Mouse (Mus musculus): ENCODE results near the gene Tbc1d4. TPM values are rescaled to one million over a fixed set of nuclear protein-coding genes. Genes with fewer than 3 reads are reported as not detected.

The Tbc1d4 gene
- total and polyA plus RNA-seq, 2 experiments from 2014 or later: 6.9 to 14.7 TPM

DNA sequence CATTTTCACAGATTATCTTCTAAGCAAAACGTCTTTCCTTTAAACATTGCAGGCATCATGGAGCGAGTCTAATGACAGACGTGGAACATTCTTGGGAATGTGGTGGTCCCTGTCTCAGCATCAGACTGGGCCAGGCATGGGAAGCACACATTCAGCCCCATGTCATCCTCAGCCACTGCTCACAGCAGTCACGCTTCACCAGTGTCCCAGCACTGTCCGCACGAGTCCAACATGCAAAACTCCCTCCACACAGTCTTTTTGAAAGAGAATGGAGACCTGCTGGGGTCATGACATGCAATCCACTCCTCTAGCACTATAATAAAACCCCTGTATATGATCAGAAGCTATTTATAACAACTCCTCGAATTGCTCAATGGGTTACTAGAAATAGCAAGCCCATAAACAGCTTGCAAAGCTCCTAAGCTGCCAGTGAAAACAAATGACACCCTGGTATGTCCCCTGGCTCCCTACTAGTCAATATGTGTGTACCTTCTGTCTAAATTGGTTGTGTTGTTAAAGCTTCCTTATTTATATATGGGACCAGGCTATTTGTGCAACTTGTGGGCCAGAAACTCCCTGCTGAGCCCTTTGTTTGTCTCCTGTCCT is 76.8 kb downstream of the Tbc1d4 start:
- DNase-seq (no peak), ATAC-seq (no peak)
- Histone ChIP-seq H3K36me3 (ENCODE audit: insufficient read depth) (no peaks in the 10 kb centered on the region), H3K4me1 (ENCODE audit: insufficient read depth) (no peaks in the 10 kb centered on the region), H3K9ac (no peak overlapping the region), H3K4me2 (ENCODE audit: low read depth) (no peak overlapping the region), H3K9me3 (ENCODE audit: low read length) (no peaks in the 10 kb centered on the region), H3K27me3 (ENCODE audit: insufficient read depth, low read length) (no peaks in the 10 kb centered on the region), H3K4me3 (ENCODE audit: low read depth, low read length) (no peak overlapping the region), H3K27ac (ENCODE audit: low read depth, low read length) (no peak overlapping the region)
- TF ChIP-seq CTCF (IDR thresholded peaks at IDR 0.05; ENCODE audit: low read depth): no peak
- WGBS: 64% methylated on average over 7 of the region's 7 CpGs

DNA sequence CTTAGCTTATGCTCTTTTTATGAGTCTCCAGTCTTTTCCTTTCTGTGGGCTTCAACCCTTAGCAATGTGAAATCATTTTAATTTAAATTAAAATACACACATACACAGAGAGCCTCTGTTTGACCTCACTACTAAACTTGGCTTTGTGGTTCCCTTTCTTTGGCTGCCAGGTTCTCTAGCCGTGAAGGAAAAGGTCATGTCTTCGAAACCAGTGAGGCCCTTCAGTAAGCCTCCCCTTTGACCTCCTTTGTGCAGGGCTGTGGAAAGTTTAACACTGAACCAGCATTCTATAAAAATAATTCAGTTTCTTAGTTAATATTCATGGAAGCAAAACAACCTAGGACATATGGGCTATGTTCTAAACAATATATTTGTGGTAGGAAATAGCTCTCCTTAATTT is 78.5 kb downstream of the Tbc1d4 start:
- Histone ChIP-seq H3K9ac (no peak overlapping the region), H3K9me3 (ENCODE audit: low read length) (no peaks in the 10 kb centered on the region), H3K4me1 (ENCODE audit: insufficient read depth) (no peaks in the 10 kb centered on the region), H3K4me3 (ENCODE audit: low read depth, low read length) (no peak overlapping the region), H3K27me3 (ENCODE audit: insufficient read depth, low read length) (no peaks in the 10 kb centered on the region), H3K36me3 (ENCODE audit: insufficient read depth) (no peaks in the 10 kb centered on the region), H3K27ac (ENCODE audit: low read depth, low read length) (no peak overlapping the region), H3K4me2 (ENCODE audit: low read depth) (no peak overlapping the region)
- 70% methylated on average over 2 of the region's 2 CpGs for WGBS
- TF ChIP-seq CTCF (IDR thresholded peaks at IDR 0.05; ENCODE audit: low read depth): no peak
- DNase-seq: no peak
- no peak for ATAC-seq

DNA sequence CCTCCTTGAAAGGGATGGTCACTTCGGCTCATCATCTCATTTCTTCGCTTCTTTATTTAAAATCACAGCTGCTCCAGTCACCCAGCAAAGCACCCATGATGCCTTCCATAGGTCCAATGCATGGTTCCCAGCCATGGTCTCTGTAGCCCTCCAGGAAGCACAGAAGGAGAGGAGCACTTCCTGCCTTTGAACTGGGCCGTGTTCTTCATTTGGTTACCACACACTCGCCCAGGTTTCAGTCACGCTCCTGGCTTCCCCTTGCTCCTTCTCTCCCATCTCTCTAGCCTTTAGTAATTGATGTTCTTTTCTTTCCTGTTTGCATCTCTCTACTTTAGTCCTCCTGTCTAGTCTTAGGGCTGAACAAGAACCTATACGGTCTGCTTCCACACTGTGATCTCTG is 79.8 kb downstream of the Tbc1d4 start:
- no peak overlapping the region for H3K4me3 ChIP-seq (ENCODE audit: low read depth, low read length)
- H3K4me2 ChIP-seq (ENCODE audit: low read depth): no peak overlapping the region
- H3K36me3 ChIP-seq (ENCODE audit: insufficient read depth): no peaks in the 10 kb centered on the region
- ATAC-seq (no peak), DNase-seq (no peak)
- no peaks in the 10 kb centered on the region for H3K27me3 ChIP-seq (ENCODE audit: insufficient read depth, low read length)
- H3K9ac ChIP-seq: no peak overlapping the region
- no peaks in the 10 kb centered on the region for H3K4me1 ChIP-seq (ENCODE audit: insufficient read depth)
- H3K27ac ChIP-seq (ENCODE audit: low read depth, low read length): no peak overlapping the region
- no peaks in the 10 kb centered on the region for H3K9me3 ChIP-seq (ENCODE audit: low read length)
- 93% methylated on average over 6 of the region's 6 CpGs for WGBS
- no peak for TF ChIP-seq CTCF (IDR thresholded peaks at IDR 0.05; ENCODE audit: low read depth)

DNA sequence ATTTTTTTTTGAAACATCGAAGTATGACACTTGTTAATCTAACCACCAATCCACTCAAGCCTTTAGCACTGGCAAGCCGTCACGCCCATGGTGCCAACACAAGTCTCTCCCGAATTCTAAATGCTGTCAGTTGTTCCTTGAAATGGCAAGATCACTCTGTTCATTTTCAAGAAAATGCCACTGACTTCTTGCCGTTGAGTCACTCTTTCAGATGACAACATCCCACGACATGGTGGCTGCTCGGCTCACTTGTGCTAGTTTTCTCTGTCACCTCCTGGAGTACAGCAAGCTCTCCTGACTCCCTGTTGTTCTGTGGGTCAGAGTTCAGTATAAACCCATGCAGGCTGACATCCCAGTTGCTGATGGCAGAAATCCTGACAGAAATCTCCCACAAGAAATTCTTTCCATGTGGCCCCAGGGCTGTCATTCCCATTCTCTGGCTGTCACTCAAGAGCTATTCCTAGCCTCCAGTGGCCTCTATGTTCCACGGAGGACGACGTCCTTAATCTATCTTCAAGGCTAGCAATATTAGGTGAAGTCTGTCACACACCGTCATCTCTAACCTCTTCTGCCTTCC is 81.5 kb downstream of the Tbc1d4 start:
- no peak for DNase-seq
- no peak for TF ChIP-seq CTCF (IDR thresholded peaks at IDR 0.05; ENCODE audit: low read depth)
- WGBS: 86% methylated on average over 11 of the region's 11 CpGs
- no peaks in the 10 kb centered on the region for H3K36me3 ChIP-seq (ENCODE audit: insufficient read depth)
- H3K9me3 ChIP-seq (ENCODE audit: low read length): no peaks in the 10 kb centered on the region
- no peaks in the 10 kb centered on the region for H3K4me1 ChIP-seq (ENCODE audit: insufficient read depth)
- H3K27ac ChIP-seq (ENCODE audit: low read depth, low read length): no peak overlapping the region
- no peak overlapping the region for H3K4me3 ChIP-seq (ENCODE audit: low read depth, low read length)
- no peaks in the 10 kb centered on the region for H3K27me3 ChIP-seq (ENCODE audit: insufficient read depth, low read length)
- no peak overlapping the region for H3K9ac ChIP-seq
- H3K4me2 ChIP-seq (ENCODE audit: low read depth): no peak overlapping the region
- no peak for ATAC-seq

DNA sequence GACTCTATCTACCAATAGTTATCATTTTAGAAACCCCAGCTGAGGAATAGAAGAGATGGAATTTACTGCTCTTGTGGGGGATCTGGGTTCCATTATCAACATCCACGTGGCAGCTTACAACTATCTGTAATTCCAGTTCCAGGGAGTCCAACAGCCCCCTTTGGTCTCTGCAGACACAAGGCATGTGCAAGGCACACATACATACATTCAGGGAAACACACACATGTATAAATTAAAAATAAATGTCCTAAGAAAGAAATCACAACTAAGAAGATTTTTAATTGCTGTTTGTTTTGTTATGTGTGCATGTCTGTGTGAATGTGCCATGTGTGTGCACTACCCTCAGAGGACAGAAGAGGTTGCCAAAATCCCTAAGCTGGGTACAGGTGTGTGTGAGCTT is 82.5 kb downstream of the Tbc1d4 start:
- DNase-seq: no peak
- 84% methylated on average over 1 of the region's 1 CpGs for WGBS
- no peaks in the 10 kb centered on the region for H3K36me3 ChIP-seq (ENCODE audit: insufficient read depth)

DNA sequence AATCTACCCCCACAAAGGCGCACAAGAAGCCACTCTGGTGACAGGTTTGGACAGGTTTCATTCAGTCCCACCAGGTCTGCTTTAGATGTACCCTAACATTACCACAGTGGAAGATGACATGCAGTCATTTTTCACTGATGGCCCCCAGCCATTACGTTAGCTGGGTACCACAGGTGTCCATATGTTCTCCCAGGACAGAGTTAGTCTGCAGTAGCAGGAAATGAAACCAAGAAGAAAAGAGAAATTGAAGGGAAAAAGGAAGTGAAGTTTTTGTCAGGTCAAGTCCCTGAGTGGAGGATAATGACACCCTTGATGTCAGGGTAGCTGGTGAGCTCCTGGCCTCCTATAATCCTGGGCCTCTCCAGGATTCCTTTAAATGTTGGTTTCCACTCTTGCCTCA is 89.0 kb downstream of the Tbc1d4 start:
- Histone ChIP-seq H3K27me3 (ENCODE audit: insufficient read depth, low read length) (no peaks in the 10 kb centered on the region), H3K9ac (no peak overlapping the region), H3K27ac (ENCODE audit: low read depth, low read length) (no peak overlapping the region), H3K4me2 (ENCODE audit: low read depth) (no peak overlapping the region), H3K9me3 (ENCODE audit: low read length) (no peaks in the 10 kb centered on the region), H3K36me3 (ENCODE audit: insufficient read depth) (no peaks in the 10 kb centered on the region), H3K4me3 (ENCODE audit: low read depth, low read length) (no peak overlapping the region), H3K4me1 (ENCODE audit: insufficient read depth) (no peaks in the 10 kb centered on the region)
- ATAC-seq (no peak), DNase-seq (no peak)
- TF ChIP-seq CTCF (IDR thresholded peaks at IDR 0.05; ENCODE audit: low read depth): no peak
- 90% methylated on average over 2 of the region's 2 CpGs for WGBS

More for the DNA sequence above, 82.5 kb downstream of the Tbc1d4 start:
- no peaks in the 10 kb centered on the region for H3K9me3 ChIP-seq (ENCODE audit: low read length)
- no peak overlapping the region for H3K4me2 ChIP-seq (ENCODE audit: low read depth)
- no peak overlapping the region for H3K9ac ChIP-seq
- no peaks in the 10 kb centered on the region for H3K4me1 ChIP-seq (ENCODE audit: insufficient read depth)
- H3K4me3 ChIP-seq (ENCODE audit: low read depth, low read length): no peak overlapping the region
- no peaks in the 10 kb centered on the region for H3K27me3 ChIP-seq (ENCODE audit: insufficient read depth, low read length)
- H3K27ac ChIP-seq (ENCODE audit: low read depth, low read length): no peak overlapping the region
- no peak for ATAC-seq
- no peak for TF ChIP-seq CTCF (IDR thresholded peaks at IDR 0.05; ENCODE audit: low read depth)

DNA sequence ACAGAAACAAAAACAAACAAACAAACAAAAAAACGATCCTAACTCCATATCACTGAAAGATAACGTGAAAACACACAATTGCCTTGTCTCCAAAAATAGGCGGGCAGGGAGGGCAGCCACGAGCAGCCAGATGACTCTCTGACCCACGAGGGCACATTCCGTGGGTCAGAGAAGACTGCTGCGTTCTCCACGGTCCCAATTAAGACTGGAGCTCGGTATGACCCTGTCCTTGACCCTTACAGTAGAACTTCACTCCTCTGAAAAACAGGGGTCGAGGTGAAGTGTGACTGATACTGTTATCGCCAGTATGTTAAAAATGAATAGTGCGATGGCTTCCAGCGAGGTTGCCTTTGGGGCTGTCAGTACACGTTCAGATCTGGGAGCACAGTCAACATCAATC is 90.7 kb downstream of the Tbc1d4 start:
- no peaks in the 10 kb centered on the region for H3K36me3 ChIP-seq (ENCODE audit: insufficient read depth)
- ATAC-seq: no peak
- no peak for TF ChIP-seq CTCF (IDR thresholded peaks at IDR 0.05; ENCODE audit: low read depth)

More for the DNA sequence above, 90.7 kb downstream of the Tbc1d4 start:
- no peak for DNase-seq
- H3K4me2 ChIP-seq (ENCODE audit: low read depth): no peak overlapping the region
- H3K27ac ChIP-seq (ENCODE audit: low read depth, low read length): no peak overlapping the region
- no peaks in the 10 kb centered on the region for H3K27me3 ChIP-seq (ENCODE audit: insufficient read depth, low read length)
- WGBS: 74% methylated on average over 14 of the region's 14 CpGs
- H3K4me1 ChIP-seq (ENCODE audit: insufficient read depth): no peaks in the 10 kb centered on the region
- no peaks in the 10 kb centered on the region for H3K9me3 ChIP-seq (ENCODE audit: low read length)
- no peak overlapping the region for H3K9ac ChIP-seq
- no peak overlapping the region for H3K4me3 ChIP-seq (ENCODE audit: low read depth, low read length)

All from forebrain, postnatal 0 days (tissue).